Mouse (Mus musculus) neural tube, embryonic 13.5 days (tissue): Measurements from ENCODE around the gene A130010J15Rik. TPM values are rescaled to one million over a fixed set of nuclear protein-coding genes. Genes with fewer than 3 reads are reported as not detected.

Source experiments
- ATAC-seq: fragments of 200-750 bp; cut with Nextera tagmentation; 2 replicates; pipeline ENCODE4 v1.8.0; 2017; ENCODE audit warnings: low read depth, mild to moderate bottlenecking, moderate TSS enrichment, moderate library complexity
- H3K27ac ChIP-seq: fragments of 300-500 bp; sonication (generic); replicated peaks from 2 replicates; pipeline ENCODE4 v1.5.1; 2015; ENCODE audit warnings: moderate library complexity, mild to moderate bottlenecking, inconsistent platforms
- H3K27me3 ChIP-seq: fragments of 300-500 bp; sonication (generic); 2 replicates; pipeline ENCODE4 v1.6.1; 2015; ENCODE audit warnings: mild to moderate bottlenecking, inconsistent platforms
- H3K36me3 ChIP-seq: fragments of 300-500 bp; sonication (generic); 2 replicates; pipeline ENCODE4 v1.6.1; 2015; ENCODE audit warnings: mild to moderate bottlenecking, inconsistent platforms
- H3K4me1 ChIP-seq: fragments of 300-500 bp; sonication (generic); replicated peaks from 2 replicates; pipeline ENCODE4 v1.6.1; 2015; ENCODE audit warnings: inconsistent platforms
- H3K4me2 ChIP-seq: fragments of 300-500 bp; sonication (generic); 2 replicates; pipeline ENCODE4 v1.6.1; 2015; ENCODE audit warnings: inconsistent platforms, mild to moderate bottlenecking, moderate library complexity
- H3K4me3 ChIP-seq: fragments of 300-500 bp; sonication (generic); 2 replicates; pipeline ENCODE4 v1.5.1; 2015; ENCODE audit warnings: mild to moderate bottlenecking, inconsistent platforms
- H3K9ac ChIP-seq: fragments of 300-500 bp; sonication (generic); 2 replicates; pipeline ENCODE4 v1.6.1; 2015; ENCODE audit warnings: moderate library complexity, mild to moderate bottlenecking, inconsistent platforms
- H3K9me3 ChIP-seq: fragments of 300-500 bp; sonication (generic); 2 replicates; pipeline ENCODE4 v1.6.1; 2016; ENCODE audit warnings: inconsistent platforms
- WGBS: fragments of 180-500 bp; shearing (Covaris S2); methylation state at CpG from one replicate; pipeline ENCODE4 v1.1.7; 2015; 5-methylcytosine and 5-hydroxymethylcytosine counted together
- polyA plus RNA-seq: library from polyadenylated mRNA; unstranded; fragments of >200 nt; fragmentation: Nextera tagmentation; extraction: Ambion mirVana; gene quantifications from 2 replicates; pipeline ENCODE4 v1.2.1, GENCODE M21; 2015

A130010J15Rik gene
- polyA plus RNA-seq, 1 experiment from 2014 or later, result 15.8 TPM

DNA sequence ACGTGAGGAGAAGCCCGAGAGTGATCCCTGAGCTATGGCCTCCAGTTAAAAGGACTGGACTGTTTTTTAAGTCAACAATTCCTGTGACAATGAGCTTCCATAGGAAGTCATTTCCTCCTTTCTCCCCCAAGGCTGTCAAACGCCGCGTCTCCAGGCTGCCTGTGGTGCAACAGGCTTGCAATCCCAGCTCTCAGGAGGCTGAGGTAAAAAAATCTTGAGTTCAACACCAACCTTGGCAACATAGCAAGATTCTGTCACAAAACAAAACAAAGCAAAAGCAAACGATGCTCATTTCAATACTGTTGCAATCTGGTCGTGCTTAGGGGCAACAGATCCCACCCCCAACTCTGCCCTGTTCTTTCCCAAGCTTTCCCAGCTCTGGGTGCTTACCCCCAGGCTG lies 29.8 kb upstream of the A130010J15Rik start:
- Histone ChIP-seq H3K9ac (no peak overlapping the region), H3K4me3 (no peak overlapping the region)
- no peak for ATAC-seq

DNA sequence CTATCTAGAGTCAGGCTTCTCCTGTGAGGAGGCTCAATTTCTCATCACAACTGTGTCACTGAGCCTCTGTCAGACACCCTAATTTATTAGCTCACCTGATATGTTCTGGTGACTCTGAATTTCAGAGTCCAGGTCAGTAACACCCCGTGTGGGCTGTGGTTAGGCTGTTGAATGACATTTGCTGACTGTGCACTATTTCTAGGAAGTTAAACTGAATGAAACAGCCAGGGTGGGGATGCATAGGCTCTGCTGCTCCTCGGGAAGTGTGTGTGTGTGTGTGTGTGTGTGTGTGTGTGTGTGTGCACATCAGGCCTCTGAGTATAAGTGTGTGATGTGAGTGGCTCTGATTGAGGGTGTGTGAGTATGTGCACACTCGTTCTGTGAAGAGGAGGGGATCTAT lies 29.2 kb upstream of the A130010J15Rik start:
- Histone ChIP-seq H3K27ac (no peak overlapping the region), H3K4me3 (no peak overlapping the region), H3K4me2 (no peak overlapping the region), H3K9ac (no peak overlapping the region), H3K9me3 (no peaks in the 10 kb centered on the region), H3K4me1 (no peaks in the 10 kb centered on the region), H3K36me3 (no peaks in the 10 kb centered on the region), H3K27me3 (no peaks in the 10 kb centered on the region; the same call in 1 of the 2 replicates)
- 61% methylated on average over 3 of the region's 3 CpGs for WGBS
- no peak for ATAC-seq

More for the DNA sequence above, 29.8 kb upstream of the A130010J15Rik start:
- Histone ChIP-seq H3K27ac (no peak overlapping the region), H3K4me2 (no peak overlapping the region), H3K4me1 (no peaks in the 10 kb centered on the region), H3K27me3 (no peaks in the 10 kb centered on the region; the same call in 1 of the 2 replicates), H3K9me3 (no peaks in the 10 kb centered on the region), H3K36me3 (no peaks in the 10 kb centered on the region)
- WGBS, result 43% methylated on average over 7 of the region's 7 CpGs

DNA sequence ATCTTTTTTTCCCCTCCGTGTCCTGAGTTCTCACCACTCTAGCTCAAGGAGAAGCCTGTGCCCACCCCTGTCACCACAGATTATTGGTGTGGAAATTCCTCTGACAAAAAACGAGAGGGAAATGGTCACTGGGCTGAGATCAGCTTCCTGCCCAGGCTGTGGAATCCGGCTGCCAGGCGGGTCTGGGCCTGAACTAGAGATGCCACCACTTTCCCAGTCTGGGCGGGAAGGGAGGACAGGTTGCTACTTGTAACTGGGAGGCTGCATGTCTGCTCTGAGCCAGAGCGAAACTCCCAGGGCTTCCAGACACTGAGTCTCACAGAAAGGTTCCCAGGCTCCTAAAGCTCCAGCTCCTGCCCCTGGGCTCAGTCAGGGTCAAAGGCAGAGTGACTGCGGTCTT lies 26.7 kb upstream of the A130010J15Rik start:
- H3K4me3 ChIP-seq, result no peak overlapping the region
- H3K27me3 ChIP-seq, result no peaks in the 10 kb centered on the region
- H3K27ac ChIP-seq, result no peak overlapping the region
- WGBS, result 78% methylated on average over 7 of the region's 7 CpGs
- no peaks in the 10 kb centered on the region for H3K4me1 ChIP-seq
- H3K4me2 ChIP-seq, result no peak overlapping the region
- ATAC-seq, result no peak
- no peak overlapping the region for H3K9ac ChIP-seq
- no peaks in the 10 kb centered on the region for H3K36me3 ChIP-seq
- H3K9me3 ChIP-seq, result no peaks in the 10 kb centered on the region

DNA sequence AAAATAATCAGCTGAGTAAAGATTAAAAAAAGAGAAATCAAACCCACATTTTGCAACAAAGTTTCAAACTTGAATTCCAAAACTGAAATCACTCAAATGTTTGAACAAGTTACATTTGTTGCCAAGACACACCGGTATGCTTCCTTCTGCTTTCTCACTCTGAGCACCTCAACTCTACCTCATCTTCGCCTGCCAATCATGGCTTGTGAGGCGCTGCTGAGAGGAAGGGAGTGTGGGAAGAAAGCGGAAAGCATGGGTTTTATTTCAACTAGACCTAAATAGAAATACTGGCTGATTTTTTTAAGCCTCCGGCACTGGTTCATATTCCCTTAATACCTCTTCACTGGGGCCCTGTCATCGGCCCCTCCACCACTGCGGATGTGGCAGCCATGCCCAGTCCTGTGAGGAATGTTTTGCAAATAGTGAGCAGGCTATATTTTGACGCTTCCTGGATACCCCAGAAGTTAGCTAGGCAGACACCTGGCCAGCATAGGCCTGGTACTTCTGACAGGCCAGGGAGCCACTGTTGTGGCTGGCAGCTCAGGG lies 25.3 kb upstream of the A130010J15Rik start:
- no peak overlapping the region for H3K9ac ChIP-seq
- H3K27ac ChIP-seq, result no peak overlapping the region
- no peak overlapping the region for H3K4me2 ChIP-seq
- no peaks in the 10 kb centered on the region for H3K9me3 ChIP-seq
- H3K4me1 ChIP-seq, result no peaks in the 10 kb centered on the region
- ATAC-seq, result no peak
- H3K36me3 ChIP-seq, result no peaks in the 10 kb centered on the region
- 90% methylated on average over 8 of the region's 8 CpGs for WGBS
- no peaks in the 10 kb centered on the region for H3K27me3 ChIP-seq
- no peak overlapping the region for H3K4me3 ChIP-seq

DNA sequence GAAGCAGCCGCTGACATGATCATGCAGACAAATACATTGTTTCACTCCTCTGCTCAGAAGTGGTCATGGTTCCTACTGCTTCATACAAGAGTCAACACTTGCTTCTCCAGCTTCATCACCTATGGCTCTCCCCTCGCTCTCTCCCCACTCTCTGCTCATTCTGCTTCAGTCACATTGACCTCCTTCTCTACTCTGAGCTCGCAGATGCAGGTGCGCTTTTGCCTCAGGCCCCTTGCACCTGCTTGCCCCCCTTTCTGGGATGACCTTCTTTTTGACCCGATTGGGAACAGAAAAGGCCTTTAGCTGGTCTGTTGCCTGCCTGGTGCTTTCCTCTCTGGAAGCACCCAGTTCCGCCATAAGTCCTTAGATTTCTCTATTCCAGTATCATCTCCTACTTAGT lies 23.3 kb upstream of the A130010J15Rik start:
- H3K4me2 ChIP-seq, result no peak overlapping the region
- H3K4me1 ChIP-seq, result no peaks in the 10 kb centered on the region
- no peaks in the 10 kb centered on the region for H3K36me3 ChIP-seq
- no peak overlapping the region for H3K9ac ChIP-seq
- ATAC-seq, result no peak
- no peak overlapping the region for H3K27ac ChIP-seq
- H3K9me3 ChIP-seq, result no peaks in the 10 kb centered on the region
- no peak overlapping the region for H3K4me3 ChIP-seq
- 92% methylated on average over 6 of the region's 6 CpGs for WGBS
- 0 out of 2 replicates have a peak, but pooled peaks cover 3% of the 10 kb centered on the region for H3K27me3 ChIP-seq

DNA sequence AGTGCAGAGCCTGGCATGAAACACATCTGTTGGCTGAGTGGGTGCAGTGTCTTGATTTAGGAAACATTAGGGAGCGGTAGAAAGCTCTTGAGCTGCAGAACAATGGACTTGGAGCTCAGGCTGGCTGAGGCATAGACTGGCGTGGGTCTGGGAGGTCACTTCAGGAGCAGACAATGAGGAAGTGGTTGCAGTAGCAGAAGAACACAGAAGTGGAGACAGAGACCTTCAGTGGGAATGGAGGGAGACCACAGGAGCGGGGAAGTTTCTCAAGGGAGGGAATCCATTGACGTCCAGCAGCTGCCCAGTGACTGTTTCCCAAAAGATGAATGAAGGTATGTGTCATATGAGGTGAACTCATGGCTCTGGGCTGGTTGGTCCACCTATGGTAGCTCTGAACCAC lies 22.7 kb upstream of the A130010J15Rik start:
- H3K4me2 ChIP-seq, result no peak overlapping the region
- H3K9ac ChIP-seq, result no peak overlapping the region
- H3K27ac ChIP-seq, result no peak overlapping the region
- H3K4me1 ChIP-seq, result no peaks in the 10 kb centered on the region
- ATAC-seq, result no peak
- H3K36me3 ChIP-seq, result no peaks in the 10 kb centered on the region
- H3K4me3 ChIP-seq, result no peak overlapping the region
- WGBS, result 86% methylated on average over 4 of the region's 4 CpGs
- 0 out of 2 replicates have a peak, but pooled peaks cover 4% of the 10 kb centered on the region for H3K27me3 ChIP-seq
- no peaks in the 10 kb centered on the region for H3K9me3 ChIP-seq

DNA sequence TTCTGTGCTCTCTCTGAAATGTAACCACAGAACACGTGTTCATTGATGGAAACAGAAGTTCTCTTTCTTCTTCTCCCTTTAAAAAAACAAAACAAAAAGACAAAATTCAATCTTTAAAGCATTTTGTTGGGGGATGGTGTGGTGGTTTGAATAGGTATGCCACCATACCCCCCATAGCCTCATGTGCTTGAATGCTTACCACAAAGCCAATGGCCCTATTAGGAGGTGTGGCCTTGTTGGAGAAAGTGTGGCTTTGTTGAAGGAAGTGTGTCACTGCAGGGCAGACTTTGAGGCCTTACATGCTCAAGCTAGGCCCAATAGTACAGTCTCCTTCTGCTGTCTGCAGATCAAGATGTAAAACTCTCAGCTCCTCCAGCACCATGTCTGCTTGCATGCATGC lies 21.4 kb upstream of the A130010J15Rik start:
- Histone ChIP-seq H3K4me1 (0 out of 2 replicates have a peak, but pooled peaks cover 3% of the 10 kb centered on the region), H3K27me3 (peaks cover 16% of the 10 kb centered on the region), H3K4me2 (no peak overlapping the region), H3K27ac (no peak overlapping the region), H3K36me3 (no peaks in the 10 kb centered on the region), H3K9ac (no peak overlapping the region), H3K4me3 (no peak overlapping the region), H3K9me3 (no peaks in the 10 kb centered on the region)
- 84% methylated on average over 1 of the region's 1 CpGs for WGBS
- ATAC-seq, result no peak

DNA sequence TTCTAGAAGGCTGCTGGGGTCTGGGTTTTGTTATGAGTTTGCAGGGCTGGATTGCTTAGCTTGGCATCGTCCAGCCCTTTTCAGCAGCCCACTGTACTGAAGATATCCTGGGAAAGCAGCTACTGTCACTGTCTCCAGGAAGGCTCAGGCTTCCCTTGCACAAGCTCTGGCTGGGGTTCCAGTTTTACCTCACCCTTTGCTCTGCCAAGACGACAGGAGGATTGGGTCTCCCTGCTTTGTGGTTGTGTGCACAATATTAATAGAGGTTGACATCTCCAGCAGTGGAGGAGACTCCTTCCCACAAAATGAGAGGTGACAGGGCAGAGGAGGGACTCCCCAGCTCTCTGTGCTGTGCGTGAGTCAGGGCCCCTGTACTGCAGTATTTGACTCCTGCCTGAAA lies 18.6 kb upstream of the A130010J15Rik start:
- Histone ChIP-seq H3K36me3 (no peaks in the 10 kb centered on the region), H3K27me3 (peaks cover 44% of the 10 kb centered on the region), H3K9ac (no peak overlapping the region), H3K4me3 (no peak overlapping the region), H3K4me1 (peaks cover 13% of the 10 kb centered on the region), H3K27ac (no peak overlapping the region), H3K4me2 (no peak overlapping the region), H3K9me3 (no peaks in the 10 kb centered on the region)
- WGBS, result 76% methylated on average over 3 of the region's 3 CpGs
- no peak for ATAC-seq

DNA sequence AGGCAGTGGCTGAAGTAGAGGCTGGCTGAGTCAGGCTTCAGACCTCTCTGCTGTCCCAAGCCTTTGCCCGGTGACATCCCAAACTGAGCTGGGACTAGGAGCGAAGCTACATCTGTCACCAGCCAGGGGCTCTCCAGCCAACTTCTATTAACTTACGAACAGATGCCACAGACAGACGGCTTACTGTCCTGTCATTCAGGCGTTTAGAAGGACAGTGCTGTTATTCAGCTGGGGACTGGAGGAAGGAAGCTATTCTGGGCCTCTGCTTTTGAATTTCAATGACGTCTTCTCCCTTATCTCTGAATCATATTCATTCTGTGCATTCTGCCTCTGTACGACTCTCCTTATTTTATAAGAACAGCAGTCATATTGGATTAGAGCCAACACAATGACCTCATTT lies 16.7 kb upstream of the A130010J15Rik start:
- H3K9me3 ChIP-seq, result no peaks in the 10 kb centered on the region
- H3K27me3 ChIP-seq, result peaks cover 60% of the 10 kb centered on the region
- H3K4me2 ChIP-seq, result no peak overlapping the region
- 34% methylated on average over 7 of the region's 7 CpGs for WGBS
- H3K36me3 ChIP-seq, result no peaks in the 10 kb centered on the region
- no peak for ATAC-seq
- H3K27ac ChIP-seq, result no peak overlapping the region
- H3K4me3 ChIP-seq, result no peak overlapping the region
- no peak overlapping the region for H3K9ac ChIP-seq
- peaks cover 13% of the 10 kb centered on the region for H3K4me1 ChIP-seq

DNA sequence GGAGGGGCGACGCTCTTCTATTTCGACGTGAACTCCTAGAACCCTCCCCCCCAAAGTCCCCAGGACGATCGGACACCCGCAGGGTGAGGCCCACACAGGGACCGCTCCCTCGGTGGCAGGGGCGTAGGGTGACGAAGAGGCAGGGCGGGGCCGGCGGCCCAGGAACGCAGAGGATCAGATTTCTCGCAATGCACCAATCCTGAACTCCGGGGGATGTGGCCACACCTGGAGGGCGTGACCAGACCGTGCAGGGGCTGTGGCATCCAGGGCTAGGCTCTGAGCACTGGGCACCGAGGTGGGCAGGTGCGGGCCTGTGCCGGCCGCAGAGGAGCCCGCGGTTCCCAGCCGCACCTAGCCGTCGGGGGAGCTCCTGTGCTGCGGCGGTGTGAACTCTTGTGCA lies 15.0 kb upstream of the A130010J15Rik start, which contains the start of gene Irf6:
Gene Irf6, plus strand, starts transcription at position 240 of the 400 bp plus-strand sequence.
- H3K4me1 ChIP-seq, result peaks cover 13% of the 10 kb centered on the region
- 0 out of 2 replicates have a peak within 1 kb of the TSS, but pooled peaks have one; percentile 34 for H3K9ac ChIP-seq
- peak within 1 kb of the TSS; percentile 27 for H3K4me3 ChIP-seq
- H3K27me3 ChIP-seq, result peaks cover 60% of the 10 kb centered on the region
- H3K9me3 ChIP-seq, result no peaks in the 10 kb centered on the region
- no peaks in the 10 kb centered on the region for H3K36me3 ChIP-seq
- peak within 1 kb of the TSS; percentile 51 for H3K4me2 ChIP-seq
- peak; percentile 53 for ATAC-seq
- 1% methylated on average over 30 of the region's 30 CpGs for WGBS
- H3K27ac ChIP-seq, result no peak within 1 kb of the TSS

DNA sequence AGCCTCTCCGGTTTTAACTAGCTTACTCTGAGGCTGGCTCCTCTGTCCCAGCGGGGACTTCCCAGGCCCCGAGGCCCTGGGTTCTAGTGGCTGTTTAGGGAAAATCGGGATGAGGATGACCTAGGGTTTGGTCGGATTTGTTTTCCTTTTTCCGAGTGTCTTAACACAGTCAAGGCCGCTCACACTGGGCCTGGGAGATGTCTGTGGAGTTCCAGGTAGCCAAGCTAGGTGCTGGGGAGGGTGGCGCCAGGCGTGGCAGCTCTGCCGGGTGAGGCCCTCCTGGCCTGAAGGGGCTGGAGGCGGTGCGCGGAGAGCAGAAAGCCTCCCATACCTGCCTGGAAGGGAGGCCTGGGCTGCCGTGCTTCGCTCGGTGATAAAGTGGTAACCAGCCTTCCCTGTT lies 14.3 kb upstream of the A130010J15Rik start:
- peaks cover 13% of the 10 kb centered on the region for H3K4me1 ChIP-seq
- H3K27ac ChIP-seq, result no peak overlapping the region
- 25% methylated on average over 16 of the region's 16 CpGs for WGBS
- no peaks in the 10 kb centered on the region for H3K9me3 ChIP-seq
- ATAC-seq, result no peak
- H3K27me3 ChIP-seq, result peaks cover 60% of the 10 kb centered on the region
- H3K36me3 ChIP-seq, result no peaks in the 10 kb centered on the region
- no peak overlapping the region; the same call in 1 of the 2 replicates for H3K4me3 ChIP-seq
- H3K4me2 ChIP-seq, result peak overlapping the region; percentile 51
- H3K9ac ChIP-seq, result no peak overlapping the region

DNA sequence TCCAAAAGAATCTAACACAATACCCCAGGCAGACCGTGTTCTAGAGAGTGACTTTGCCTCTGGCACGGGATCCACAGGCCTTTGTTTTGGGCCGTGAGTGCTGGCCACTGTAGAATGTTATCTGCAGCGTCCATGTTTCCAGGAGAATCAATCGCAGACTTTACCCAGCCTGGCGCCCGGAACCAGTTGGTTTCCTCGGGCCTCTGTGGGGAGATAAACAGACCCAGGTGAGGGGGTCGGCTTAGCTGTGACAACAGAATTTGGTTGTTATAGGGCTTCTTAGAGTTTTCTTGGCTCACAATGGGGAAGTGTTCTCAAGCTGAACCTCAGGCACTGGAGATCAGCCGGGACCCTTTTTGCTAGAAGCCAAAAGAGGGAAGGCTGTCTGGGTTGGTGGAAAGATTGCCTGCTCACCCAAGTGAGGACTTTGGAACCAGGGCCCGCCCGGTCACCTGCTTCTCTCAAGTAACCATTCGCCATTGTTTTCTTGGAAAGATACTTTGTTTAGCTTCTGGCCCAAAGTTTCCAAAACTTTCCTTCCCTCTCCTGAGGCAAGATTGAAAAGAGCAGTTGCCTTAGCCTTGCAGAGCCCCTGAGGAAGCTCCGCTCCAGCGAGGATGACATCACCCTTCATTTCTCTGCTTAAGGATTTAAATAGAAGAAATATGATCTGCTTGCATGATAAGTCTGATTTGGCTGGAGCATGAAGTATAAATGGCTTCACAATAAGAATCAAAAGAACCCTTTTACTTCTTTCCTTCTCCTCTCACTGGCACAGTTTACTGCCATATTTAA lies 11.3 kb upstream of the A130010J15Rik start:
- peaks cover 43% of the 10 kb centered on the region for H3K27me3 ChIP-seq
- 83% methylated on average over 15 of the region's 15 CpGs for WGBS

More for the DNA sequence above, 11.3 kb upstream of the A130010J15Rik start:
- H3K4me3 ChIP-seq, result no peak overlapping the region
- no peaks in the 10 kb centered on the region for H3K36me3 ChIP-seq
- no peaks in the 10 kb centered on the region for H3K9me3 ChIP-seq
- H3K4me2 ChIP-seq, result no peak overlapping the region
- ATAC-seq, result no peak
- no peak overlapping the region for H3K27ac ChIP-seq
- peaks cover 18% of the 10 kb centered on the region for H3K4me1 ChIP-seq
- no peak overlapping the region for H3K9ac ChIP-seq
